18 mouse cellular contexts compared by ENCODE assay signal in the genomic region with DNA sequence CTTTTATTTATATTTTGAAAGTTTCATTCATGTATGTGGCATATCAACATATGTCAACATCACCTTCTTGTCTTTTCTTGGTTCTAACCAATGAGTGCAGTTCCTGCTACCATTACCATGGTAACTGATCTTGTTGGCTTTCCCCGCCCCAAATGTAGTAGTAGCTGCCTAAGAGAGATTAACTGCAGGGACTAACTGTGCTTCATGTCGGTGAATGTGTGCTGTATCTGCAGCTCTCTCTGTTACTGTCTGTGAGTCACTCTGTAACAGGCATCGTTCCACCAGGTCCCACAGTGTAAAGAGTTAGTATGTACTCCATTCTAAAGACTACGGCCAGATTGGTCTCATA. TPM values are rescaled to one million over a fixed set of nuclear protein-coding genes. Genes with fewer than 3 reads are reported as not detected.
DNase-seq lines count a peak whose midpoint lies in the region; ATAC-seq lines count a peak whose summit lies in the region.
"Had no signal": no experiment of that assay in that cellular context is flagged by ENCODE, and none has a peak within 500 bp of the region (broad histone marks: within the 10 kb centered on the region; RNA-seq: fewer than 3 reads in every experiment).

No protein-coding gene starts in this region.

- peak; percentile 29 for ATAC-seq in CD4-positive, CD25-positive, alpha-beta regulatory T cell, adult 4 months
- ATAC-seq in megakaryocyte progenitor cell, adult 5-6 weeks (replicated peaks; ENCODE audit: poor library complexity), result peak; percentile 72
- ATAC-seq: forebrain, embryonic 16.5 days; inflammation-experienced regulatory T-cells, adult 6 months; Patski had no signal

- intact Hi-C loops in heart, postnatal 36 days (cut with DNase I), result no loop called here

- peak; percentile 13 for DNase-seq in heart, adult 11 months
- no peak for DNase-seq in heart, postnatal 36 days
- DNase-seq in ZHBTc4 (ENCODE audit: low read depth, low spot score) (peak; percentile 38), MN1 (ENCODE audit: low spot score) (no peak)
- no peak for DNase-seq in layer of hippocampus, postnatal 10 days (ENCODE audit: low spot score in 2 of 2)
- no peak for DNase-seq in left cerebral cortex, adult 9 months (ENCODE audit: low spot score in 2 of 2)
- DNase-seq: adrenal gland, adult 8-10 months; adrenal gland, postnatal 36 days; cerebellum, adult 2 months; cerebellum, postnatal 10 days; gastrocnemius, postnatal 10 days; heart, adult 2 months; heart, postnatal 14 days had no signal

RNA-seq across cellular contexts. Expression of gene Aebp2, which starts 44.7 kb away (rescaled TPM):
- total RNA-seq in heart, postnatal 36 days (2021), result 10 to 100 TPM; 37.5 to 39.2 TPM
- 10 to 100 TPM; 23.8 to 39.0 TPM for polyA plus RNA-seq in CD4-positive, CD25-positive, alpha-beta regulatory T cell, adult 4 months (2017; shearing (Covaris generic))
- 37.5 and 41.9 TPM in 2 replicates for total RNA-seq in megakaryocyte progenitor cell, adult 5-6 weeks (2015)
- 54.6 and 57.5 TPM in 2 replicates for total RNA-seq in megakaryocyte progenitor cell, adult 5-6 weeks (2017)
- total RNA-seq in layer of hippocampus, postnatal 10 days (2021), result 10 to 100 TPM; 45.9 to 47.1 TPM

Comparison
In these comparisons a context has a peak if more than half of its experiments do, and no peak if none do; other contexts are left out.
1. DNase-seq: peak in heart, adult 11 months (single experiment) and ZHBTc4 (single experiment); none in heart, postnatal 36 days (0 of 2), layer of hippocampus, postnatal 10 days (0 of 2), MN1 (single experiment) and left cerebral cortex, adult 9 months (0 of 2).